Mouse (Mus musculus): ENCODE measurements at regions not wholly inside any gene's neighbourhood (a gene's known extent, or its start where the extent isn't known, plus 50 kb on each side); places are given as distances from the start of the nearest gene placed in this dataset.

DNA sequence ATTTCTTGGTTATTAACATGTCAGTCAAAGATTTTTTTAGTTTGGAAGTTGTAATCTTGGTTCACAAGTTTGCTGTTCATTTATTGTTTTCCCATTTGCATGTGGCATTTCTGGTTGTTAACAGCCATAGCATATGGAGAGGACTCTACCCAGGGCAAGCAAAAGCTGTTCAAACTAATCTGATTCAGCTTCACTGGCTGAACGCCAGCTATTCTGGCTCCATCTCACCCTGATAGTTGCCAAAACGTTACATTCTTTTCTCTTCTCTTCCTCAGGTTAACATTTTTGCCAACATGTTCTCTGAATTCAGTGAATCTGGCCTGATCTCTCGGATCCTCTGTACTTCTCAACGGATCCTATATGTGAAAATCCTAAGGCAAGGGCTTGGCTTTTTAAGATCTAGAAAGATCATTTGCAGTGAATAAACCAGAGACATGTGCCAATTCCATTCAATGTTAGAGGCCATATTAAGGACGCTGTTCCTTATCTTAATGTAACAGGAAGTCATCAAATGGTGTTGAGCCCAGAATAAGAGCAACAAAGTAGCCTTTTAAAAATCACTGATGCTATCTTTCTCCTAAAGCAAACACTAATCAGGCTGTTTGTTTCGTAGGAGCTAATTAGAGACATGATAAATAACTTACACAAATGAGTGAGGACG lies 82.2 kb upstream of the Tac1 start:
- no peak for DNase-seq (ENCODE audit: extremely low spot score, low spot score)

DNA sequence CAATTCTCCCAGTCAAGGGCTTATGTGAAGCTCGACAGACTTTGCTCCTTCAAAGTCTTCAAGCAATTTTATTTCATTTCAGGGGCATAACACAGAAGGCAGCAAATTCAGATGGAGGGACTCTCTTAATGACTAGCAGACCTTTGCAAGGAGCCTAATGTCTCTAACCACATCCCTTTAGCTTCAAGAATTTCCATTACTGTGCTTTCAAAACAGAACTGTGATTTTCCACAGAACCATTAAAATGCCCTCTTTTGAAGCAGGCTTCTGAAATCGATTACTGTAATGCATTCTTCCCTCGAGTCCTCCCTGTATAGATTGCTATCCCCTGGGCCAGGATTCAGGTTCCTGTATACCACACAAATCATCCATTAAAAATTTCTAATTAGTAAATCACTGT lies 80.9 kb upstream of the Tac1 start:
- DNase-seq (ENCODE audit: extremely low spot score, low spot score): no peak

DNA sequence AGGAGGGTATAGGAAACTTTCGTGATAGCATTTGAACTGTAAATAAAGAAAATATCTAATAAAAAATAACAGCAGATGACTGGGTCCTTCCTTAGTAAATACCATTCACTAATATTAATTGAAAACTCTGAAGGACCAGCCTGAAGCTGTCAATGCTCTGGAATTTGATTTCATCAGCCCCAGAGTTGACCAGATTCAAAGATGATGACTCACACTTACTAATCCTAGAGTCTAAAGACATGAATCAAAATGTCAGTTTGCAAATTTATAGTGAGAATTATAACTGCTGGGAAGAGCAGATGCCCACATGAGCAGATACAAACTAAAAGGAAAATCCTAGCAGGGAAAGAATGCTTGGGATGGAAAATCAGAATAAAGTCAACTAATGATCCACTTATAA lies 77.8 kb upstream of the Tac1 start:
- no peak for DNase-seq (ENCODE audit: extremely low spot score, low spot score)

DNA sequence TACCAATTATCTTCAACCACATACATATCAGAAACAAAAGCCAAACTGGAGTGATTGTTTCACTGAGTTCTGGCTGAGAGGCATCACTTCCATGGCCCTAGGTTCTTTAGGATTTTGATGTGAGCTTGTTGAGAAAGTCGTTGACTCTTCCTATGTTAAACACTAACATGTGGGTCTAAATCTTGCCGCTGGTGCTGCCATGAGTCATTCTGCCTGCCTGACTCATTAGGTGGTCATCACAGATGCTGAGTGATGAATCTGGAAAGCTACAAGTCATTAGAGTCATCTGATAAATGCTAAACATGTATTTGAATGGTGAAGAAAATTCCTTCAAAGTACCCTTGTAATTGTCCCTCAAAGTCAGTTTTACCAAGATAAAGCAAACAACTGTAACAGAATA lies 60.4 kb upstream of the Tac1 start:
- DNase-seq (ENCODE audit: extremely low spot score, low spot score): no peak

DNA sequence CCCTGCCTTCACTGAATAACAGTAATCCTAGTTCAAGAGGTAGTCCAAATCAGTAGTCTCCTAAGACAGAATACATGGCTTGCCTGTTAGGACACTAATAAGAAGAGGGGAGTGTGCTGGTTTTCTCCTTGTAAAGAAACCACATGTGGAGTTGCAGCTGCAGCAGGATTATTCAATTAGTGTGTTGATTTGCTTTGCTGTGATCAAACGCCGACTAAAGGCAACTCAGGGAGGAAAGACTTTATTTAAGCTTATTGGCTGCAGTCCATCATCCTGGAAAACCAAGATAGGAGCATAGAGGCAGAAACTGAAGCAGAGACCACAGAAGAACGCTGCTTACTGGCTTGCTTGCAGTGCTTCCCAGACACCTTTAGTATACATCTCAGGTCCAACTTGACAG lies 57.9 kb upstream of the Tac1 start:
- no peak for DNase-seq (ENCODE audit: extremely low spot score, low spot score)

All from neural tube, embryonic 10.5 days (tissue).